Mouse (Mus musculus): ENCODE measurements around the gene Gm42791. TPM values are rescaled to one million over a fixed set of nuclear protein-coding genes. Genes with fewer than 3 reads are reported as not detected.

Gm42791 gene
- total RNA-seq, 2 experiments from 2014 or later, result 1.1 to 5.5 TPM

DNA sequence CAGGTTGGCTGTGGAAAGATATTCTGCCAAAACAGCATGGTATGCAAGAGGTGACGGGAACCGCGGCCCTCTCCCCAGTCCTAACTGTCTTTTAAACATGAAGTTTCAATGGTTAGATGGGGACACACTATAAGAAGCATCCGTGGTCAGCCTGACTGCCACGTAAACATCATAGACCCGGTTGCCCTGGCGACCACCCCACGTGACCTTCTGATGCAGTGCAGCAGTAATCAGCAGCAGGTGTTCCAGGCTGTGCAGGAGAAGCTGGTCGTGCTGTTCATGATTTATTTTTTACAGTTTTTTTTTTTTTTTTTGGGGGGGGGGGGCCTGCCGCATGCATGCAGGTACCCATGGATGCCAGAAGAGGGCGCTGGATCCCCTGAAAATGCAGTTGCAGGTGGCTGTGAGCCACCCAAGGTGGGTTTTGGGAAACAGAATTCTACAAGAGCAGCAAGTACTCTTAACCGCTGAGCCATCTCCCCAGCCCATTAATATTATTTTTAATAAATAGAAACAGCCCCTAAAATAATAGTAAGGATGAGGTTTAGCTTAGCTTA lies 11.8 kb downstream of the Gm42791 start:
- intact Hi-C loops (cut with DNase I), result no loop called here
- no peak for DNase-seq

GRCm38 (mm10) chr5:148982396-148982795 lies 12.6 kb downstream of the Gm42791 start:
- intact Hi-C loops (cut with DNase I), result no loop called here

GRCm38 (mm10) chr5:148980607-148981006 lies 14.3 kb downstream of the Gm42791 start:
- intact Hi-C loops (cut with DNase I), result no loop called here
- no peak for DNase-seq

More at GRCm38 (mm10) chr5:148982396-148982795, 12.6 kb downstream of the Gm42791 start:
- DNase-seq, result no peak

GRCm38 (mm10) chr5:148978458-148979165 lies 16.3 kb downstream of the Gm42791 start:
- intact Hi-C loops (cut with DNase I), result no loop called here
- no peak for DNase-seq

GRCm38 (mm10) chr5:148977698-148978457 lies 17.1 kb downstream of the Gm42791 start:
- intact Hi-C loops (cut with DNase I), result no loop called here
- DNase-seq, result peak in 1 of 2 experiments; percentile 18

DNA sequence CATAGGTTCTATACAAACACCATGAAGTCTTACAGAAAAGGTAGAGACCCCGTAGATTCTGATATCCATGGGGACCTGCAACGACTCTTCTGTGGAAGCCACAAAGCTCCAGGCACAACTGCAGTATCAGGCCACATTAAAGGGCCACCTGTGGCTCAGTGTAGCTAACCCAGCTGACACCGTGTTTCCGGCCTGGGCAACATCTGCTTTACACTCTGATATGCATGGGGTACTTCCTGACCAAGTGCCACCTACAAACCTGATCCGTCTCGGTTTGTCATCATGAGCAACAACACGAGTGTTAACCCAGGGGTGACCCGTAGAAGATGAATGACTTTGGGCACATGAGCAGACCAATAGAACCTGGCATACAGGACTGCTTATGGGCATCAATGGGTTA lies 18.1 kb downstream of the Gm42791 start:
- intact Hi-C loops (cut with DNase I), result no loop called here
- DNase-seq, result no peak

- no peak for DNase-seq
- intact Hi-C loops (cut with DNase I), result no loop called here
Measured at GRCm38 (mm10) chr5:148975035-148975434, 19.9 kb downstream of the Gm42791 start.

DNA sequence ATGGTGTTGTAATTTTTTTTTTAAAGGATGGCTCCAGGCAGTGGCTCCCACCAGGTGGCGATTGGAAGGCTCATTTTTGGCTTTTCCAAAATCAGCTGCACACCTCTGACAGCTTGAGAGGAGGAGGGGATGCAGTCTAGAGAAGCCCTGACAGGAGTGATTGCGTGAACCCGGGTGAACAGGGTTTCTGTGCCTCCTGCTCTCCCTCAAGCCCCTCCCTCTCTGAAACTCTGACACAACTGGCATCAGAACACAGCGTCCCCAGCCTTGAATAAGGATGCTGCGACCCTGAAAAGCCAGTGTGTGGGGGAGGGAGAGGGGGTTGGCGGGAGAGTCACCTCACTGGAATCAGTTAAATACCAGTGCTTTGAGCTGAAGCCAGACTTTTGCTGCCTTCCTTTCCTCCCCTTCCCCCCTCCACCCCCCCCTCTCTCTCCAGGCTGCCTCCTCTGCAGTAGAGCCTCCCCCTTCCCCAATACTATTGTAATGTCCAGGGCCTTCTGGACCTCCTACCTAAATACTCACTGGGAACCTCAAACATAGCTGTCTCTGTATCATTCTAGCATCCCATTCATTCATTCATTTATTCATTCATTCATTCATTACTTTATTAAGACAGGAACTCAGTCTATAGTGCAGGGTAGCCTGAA lies 21.8 kb downstream of the Gm42791 start:
- no peak for DNase-seq
- intact Hi-C loops (cut with DNase I), result no loop called here

GRCm38 (mm10) chr5:148972167-148972566 lies 22.8 kb downstream of the Gm42791 start:
- intact Hi-C loops (cut with DNase I), result no loop called here

DNA sequence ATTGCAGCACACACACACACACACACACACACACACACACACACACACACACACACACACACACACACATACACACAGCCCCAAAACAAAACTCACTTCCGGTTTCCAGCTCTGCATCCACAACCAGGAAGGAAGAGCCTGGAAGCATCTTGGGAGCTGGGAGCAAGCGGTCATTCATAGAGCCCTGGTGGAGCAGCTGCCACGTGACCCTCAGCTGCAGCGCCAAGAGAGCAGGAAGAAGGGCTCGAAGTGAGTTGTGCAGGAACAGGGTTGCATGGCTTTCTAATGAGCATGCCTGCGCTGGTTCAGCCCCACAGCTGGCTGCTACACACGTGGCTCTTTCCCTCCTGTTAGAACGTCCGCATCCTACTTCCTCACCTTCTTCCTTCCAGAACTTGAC lies 25.3 kb downstream of the Gm42791 start:
- DNase-seq, result peak in 1 of 2 experiments; percentile 37
- intact Hi-C loops (cut with DNase I), result no loop called here

More at GRCm38 (mm10) chr5:148972167-148972566, 22.8 kb downstream of the Gm42791 start:
- DNase-seq, result no peak

DNA sequence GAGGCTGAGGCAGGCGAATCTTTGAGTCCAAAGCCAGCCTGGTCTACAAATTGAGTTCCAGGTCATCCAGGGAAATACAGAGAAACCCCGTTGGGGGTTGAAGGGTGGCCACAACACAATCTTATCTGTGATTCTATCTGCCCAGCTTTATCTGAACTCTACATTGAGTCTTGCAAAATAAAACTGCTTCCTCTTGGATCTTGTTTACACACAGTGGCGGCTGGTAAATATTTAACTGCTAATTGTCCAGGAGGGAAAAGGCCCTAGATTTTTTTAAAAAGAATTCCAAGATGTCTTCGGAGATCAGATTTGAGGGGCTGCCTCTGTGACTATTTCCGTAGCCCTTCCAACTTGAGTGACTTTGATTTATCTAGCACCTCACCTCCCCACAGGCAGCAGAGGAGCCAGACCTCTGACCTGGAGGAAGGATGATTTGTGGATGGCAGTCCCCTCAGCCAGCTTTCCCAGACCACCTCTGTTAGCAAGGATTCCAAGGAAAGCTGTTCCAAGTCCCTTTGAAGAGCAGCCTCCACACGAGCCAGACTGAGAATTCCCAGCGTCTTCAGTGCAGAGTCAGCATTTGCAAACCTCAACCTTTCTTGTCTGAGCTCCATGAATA lies 25.9 kb downstream of the Gm42791 start:
- no peak for DNase-seq
- intact Hi-C loops (cut with DNase I), result no loop called here

GRCm38 (mm10) chr5:148968179-148968578 lies 26.8 kb downstream of the Gm42791 start:
- intact Hi-C loops (cut with DNase I), result no loop called here

GRCm38 (mm10) chr5:148966395-148966794 lies 28.6 kb downstream of the Gm42791 start:
- DNase-seq, result no peak
- intact Hi-C loops (cut with DNase I), result no loop called here

More at GRCm38 (mm10) chr5:148968179-148968578, 26.8 kb downstream of the Gm42791 start:
- DNase-seq, result no peak

- peak; percentile 38 to 60 for DNase-seq
Measured at GRCm38 (mm10) chr5:148965691-148966333, 29.1 kb downstream of the Gm42791 start.

DNA sequence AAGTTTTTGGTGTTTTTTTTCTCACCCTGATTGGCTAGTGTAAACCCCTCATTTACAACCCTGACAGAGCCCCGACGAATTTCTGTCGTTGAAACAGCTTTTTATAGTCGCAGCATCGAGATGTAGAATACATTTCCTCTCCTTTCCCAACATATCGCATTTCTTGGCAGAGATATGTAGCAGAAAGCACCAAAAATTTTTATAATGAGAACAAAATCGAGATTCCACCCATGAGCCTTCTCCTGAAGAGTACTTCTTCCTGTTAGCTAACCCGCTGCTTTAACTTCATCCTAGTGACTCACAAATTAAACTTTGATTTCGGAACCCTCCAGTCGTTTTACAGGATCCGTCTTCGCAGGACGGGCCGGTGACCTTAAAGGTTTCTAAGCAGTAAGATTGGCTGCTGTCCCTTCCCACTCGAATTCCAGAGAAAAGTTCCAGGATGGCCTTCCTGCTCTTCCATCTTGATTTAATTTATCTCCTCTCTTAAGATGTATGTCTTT lies 29.8 kb downstream of the Gm42791 start:
- DNase-seq, result no peak
- intact Hi-C loops (cut with DNase I), result no loop called here

More at GRCm38 (mm10) chr5:148965691-148966333, 29.1 kb downstream of the Gm42791 start:
- intact Hi-C loops (cut with DNase I), result no loop called here

- intact Hi-C loops (cut with DNase I), result no loop called here
- no peak for DNase-seq
Measured at GRCm38 (mm10) chr5:148964251-148964650, 30.7 kb downstream of the Gm42791 start.

DNA sequence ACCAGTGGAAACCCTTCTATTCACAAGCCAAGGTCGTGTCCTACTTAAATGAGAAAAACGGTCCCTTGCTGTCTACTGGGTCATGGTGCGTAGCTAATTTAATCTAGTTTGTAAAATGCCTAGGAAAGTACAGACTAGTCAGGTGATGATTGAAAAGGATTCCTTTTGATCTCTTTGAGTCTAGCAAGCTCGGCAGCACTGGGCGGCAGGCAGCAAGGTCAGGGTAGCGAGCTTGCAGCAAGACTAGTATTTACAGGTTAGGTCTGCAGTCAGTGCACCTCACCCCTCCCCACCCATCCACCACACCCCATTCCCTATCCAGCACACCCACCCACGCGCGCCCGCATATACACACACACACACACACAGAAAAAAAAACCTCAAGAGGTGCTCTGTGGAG lies 34.7 kb downstream of the Gm42791 start:
- intact Hi-C loops (cut with DNase I), result no loop called here
- no peak for DNase-seq

GRCm38 (mm10) chr5:148959068-148959990 lies 35.6 kb downstream of the Gm42791 start:
- intact Hi-C loops (cut with DNase I), result no loop called here
- DNase-seq, result peak; percentile 40 to 61

DNA sequence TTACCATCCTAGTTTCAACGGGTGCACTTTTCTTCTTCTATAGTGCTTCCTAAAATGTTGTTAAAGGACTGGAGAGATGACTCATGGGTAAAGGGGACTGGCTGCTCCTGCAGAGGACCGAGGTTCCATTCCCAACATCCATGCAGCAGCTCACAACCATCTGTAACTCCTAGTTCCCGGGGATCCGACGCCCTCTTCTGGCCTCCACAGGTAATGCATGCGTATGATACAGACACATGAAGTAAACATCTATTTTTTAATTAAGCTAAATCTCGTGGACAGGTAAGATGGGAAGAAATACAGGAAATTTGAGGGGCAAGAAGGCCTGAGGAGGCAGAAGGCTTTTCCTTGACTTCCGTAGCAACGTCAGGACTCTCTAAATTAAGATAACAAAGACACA lies 36.6 kb downstream of the Gm42791 start:
- intact Hi-C loops (cut with DNase I), result no loop called here
- no peak for DNase-seq
